ENCODE assay signal across 9 mouse cellular contexts in the genomic region with DNA sequence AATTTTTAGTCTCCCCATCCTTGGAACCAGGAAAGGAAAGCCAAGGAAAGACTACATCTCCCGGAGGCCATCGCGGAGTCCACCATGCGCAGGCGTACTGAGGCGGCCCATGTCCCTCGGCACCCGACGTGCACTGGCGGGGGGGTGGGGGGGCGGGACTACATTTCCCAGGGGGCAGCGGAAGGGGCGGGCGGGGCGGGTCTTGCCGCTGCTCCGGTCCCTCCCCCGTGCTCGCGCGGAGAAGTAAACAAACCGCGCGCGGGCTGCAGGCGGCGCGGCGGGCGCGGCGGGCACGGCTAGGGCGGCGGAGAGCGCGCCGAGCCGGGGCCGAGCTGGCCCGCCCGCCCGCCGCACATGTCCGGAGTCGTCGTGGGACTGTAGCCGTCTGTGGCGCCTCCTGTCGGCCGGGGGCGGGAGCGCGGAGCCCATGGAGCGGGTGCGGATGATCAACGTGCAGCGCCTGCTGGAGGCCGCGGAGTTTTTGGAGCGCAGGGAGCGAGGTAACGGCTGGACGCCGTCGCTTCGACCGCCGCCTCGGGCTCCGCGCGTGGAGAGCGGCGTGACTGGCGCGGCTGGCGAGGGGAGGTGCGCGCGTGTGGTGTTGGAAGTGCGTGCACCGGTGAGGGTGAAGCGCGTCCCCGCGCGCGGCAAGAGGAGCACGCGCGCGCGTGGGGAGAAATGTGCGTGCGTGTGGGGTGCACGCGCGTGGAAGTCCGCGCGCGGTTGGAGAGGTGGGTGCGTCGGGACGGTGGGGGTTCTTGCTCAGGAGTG. TPM values are rescaled to one million over a fixed set of nuclear protein-coding genes. Genes with fewer than 3 reads are reported as not detected.
DNase-seq lines count a peak whose midpoint lies in the region; ATAC-seq lines count a peak whose summit lies in the region.
"Had no signal": no experiment of that assay in that cellular context is flagged by ENCODE, and none has a peak within 500 bp of the region (broad histone marks: within the 10 kb centered on the region; RNA-seq: fewer than 3 reads in every experiment).

No protein-coding gene starts in this region.

- H3K4me3 ChIP-seq in forebrain, embryonic 11.5 days (ENCODE audit: low read depth, low read length) = peak overlapping the region; percentile 62
- peak overlapping the region; percentile 80 for H3K4me3 ChIP-seq in heart, embryonic 16.5 days (ENCODE audit: low read length)
- peak overlapping the region; percentile 95 for H3K4me3 ChIP-seq in liver, embryonic 15.5 days (replicated peaks)
- H3K4me3 ChIP-seq in neural tube, embryonic 11.5 days (ENCODE audit: low read depth, low read length) = peak overlapping the region; percentile 74
- peak overlapping the region; percentile 94 for H3K4me3 ChIP-seq in stomach, embryonic 16.5 days (replicated peaks; ENCODE audit: low read length)

- WGBS in forebrain, embryonic 11.5 days = under 1% methylated on average over 104 of the region's 106 CpGs
- WGBS in heart, embryonic 16.5 days = under 1% methylated on average over 85 of the region's 106 CpGs
- under 1% methylated on average over 90 of the region's 106 CpGs for WGBS in liver, embryonic 15.5 days (ENCODE audit: insufficient replicate concordance)
- under 1% methylated on average over 88 of the region's 106 CpGs for WGBS in neural tube, embryonic 11.5 days
- under 1% methylated on average over 106 of the region's 106 CpGs for WGBS in stomach, embryonic 16.5 days

- peak overlapping the region; percentile 99 for H3K4me2 ChIP-seq in forebrain, embryonic 11.5 days (ENCODE audit: low read depth, low read length, severe bottlenecking)
- peak overlapping the region; percentile 99 for H3K4me2 ChIP-seq in heart, embryonic 16.5 days (ENCODE audit: low read depth, low read length)
- peak overlapping the region; percentile 100 for H3K4me2 ChIP-seq in liver, embryonic 15.5 days
- peak overlapping the region; percentile 99 for H3K4me2 ChIP-seq in neural tube, embryonic 11.5 days (ENCODE audit: low read depth)
- H3K4me2 ChIP-seq in stomach, embryonic 16.5 days (ENCODE audit: low read depth, low read length) = peak overlapping the region; percentile 93

- H3K4me1 ChIP-seq in forebrain, embryonic 11.5 days (replicated peaks; ENCODE audit: control insufficient read depth, insufficient read depth, low read length) = peaks cover 11% of the 10 kb centered on the region
- H3K4me1 ChIP-seq in heart, embryonic 16.5 days (ENCODE audit: control insufficient read depth, insufficient read depth, low read length) = peaks cover 14% of the 10 kb centered on the region
- H3K4me1 ChIP-seq in liver, embryonic 15.5 days (replicated peaks) = peaks cover 82% of the 10 kb centered on the region
- peaks cover 11% of the 10 kb centered on the region for H3K4me1 ChIP-seq in neural tube, embryonic 11.5 days (ENCODE audit: control insufficient read depth, insufficient read depth, low read length)
- H3K4me1 ChIP-seq in stomach, embryonic 16.5 days (ENCODE audit: control insufficient read depth, insufficient read depth, low read length) = peaks cover 25% of the 10 kb centered on the region

- H3K27me3 ChIP-seq in forebrain, embryonic 11.5 days (ENCODE audit: control insufficient read depth, insufficient read depth, low read length) = no peaks in the 10 kb centered on the region
- H3K27me3 ChIP-seq in heart, embryonic 16.5 days (ENCODE audit: control insufficient read depth, insufficient read depth, low read length) = no peaks in the 10 kb centered on the region
- H3K27me3 ChIP-seq in liver, embryonic 15.5 days = no peaks in the 10 kb centered on the region
- no peaks in the 10 kb centered on the region for H3K27me3 ChIP-seq in neural tube, embryonic 11.5 days (ENCODE audit: control insufficient read depth, insufficient read depth, low read length)
- no peaks in the 10 kb centered on the region for H3K27me3 ChIP-seq in stomach, embryonic 16.5 days (ENCODE audit: control insufficient read depth, insufficient read depth, low read length)

- peak overlapping the region; percentile 70 for H3K9ac ChIP-seq in forebrain, embryonic 11.5 days (ENCODE audit: low read length)
- H3K9ac ChIP-seq in heart, embryonic 16.5 days (ENCODE audit: low read length) = peak overlapping the region; percentile 81
- H3K9ac ChIP-seq in liver, embryonic 15.5 days = peak overlapping the region; percentile 90
- peak overlapping the region; percentile 68 for H3K9ac ChIP-seq in neural tube, embryonic 11.5 days (ENCODE audit: low read length)
- peak overlapping the region; percentile 86 for H3K9ac ChIP-seq in stomach, embryonic 16.5 days (ENCODE audit: low read length)

- peaks cover 2% of the 10 kb centered on the region; the same call in 1 of the 2 replicates for H3K36me3 ChIP-seq in forebrain, embryonic 11.5 days (ENCODE audit: control insufficient read depth, insufficient read depth, low read length)
- H3K36me3 ChIP-seq in heart, embryonic 16.5 days (ENCODE audit: control insufficient read depth, insufficient read depth) = peaks cover 16% of the 10 kb centered on the region
- H3K36me3 ChIP-seq in liver, embryonic 15.5 days (replicated peaks) = peaks cover 25% of the 10 kb centered on the region
- no peaks in the 10 kb centered on the region for H3K36me3 ChIP-seq in neural tube, embryonic 11.5 days (ENCODE audit: control insufficient read depth, insufficient read depth, low read length)
- H3K36me3 ChIP-seq in stomach, embryonic 16.5 days (ENCODE audit: control insufficient read depth, insufficient read depth, low read length) = peaks cover 11% of the 10 kb centered on the region; the same call in 1 of the 2 replicates

- peak; percentile 82 to 87 for DNase-seq in CD8-positive naive resting alpha-beta T cell, adult 2 months (ENCODE audit: low read depth in 2 of 2, low spot score in 2 of 2)
- peak; percentile 84 for DNase-seq in c-Kit-negative CD71-positive TER-119-positive erythroid progenitor cells, embryonic 14.5 days (ENCODE audit: low read depth, low spot score)
- peak; percentile 97 for DNase-seq in forebrain, embryonic 11.5 days (ENCODE audit: low spot score)
- peak; percentile 94 to 95 for DNase-seq in kidney, postnatal 36 days
- DNase-seq in neural tube, embryonic 11.5 days (ENCODE audit: low spot score) = peak; percentile 89

- peak; percentile 88 for ATAC-seq in forebrain, embryonic 11.5 days (replicated peaks; ENCODE audit: low FRiP score)
- ATAC-seq in heart, embryonic 16.5 days (replicated peaks; ENCODE audit: extremely low read depth, insufficient read depth, low FRiP score) = peak; percentile 81
- ATAC-seq in liver, embryonic 15.5 days (ENCODE audit: insufficient read depth) = peak; percentile 84
- peak; percentile 82 for ATAC-seq in neural tube, embryonic 11.5 days (ENCODE audit: insufficient read depth, low FRiP score, low TSS enrichment)
- ATAC-seq in stomach, embryonic 16.5 days (ENCODE audit: insufficient read depth, low FRiP score) = peak; percentile 87

- no peaks in the 10 kb centered on the region for H3K9me3 ChIP-seq in forebrain, embryonic 11.5 days (ENCODE audit: control insufficient read depth, low read length)
- no peaks in the 10 kb centered on the region for H3K9me3 ChIP-seq in heart, embryonic 16.5 days (replicated peaks; ENCODE audit: control insufficient read depth, low read length)
- no peaks in the 10 kb centered on the region for H3K9me3 ChIP-seq in liver, embryonic 15.5 days (replicated peaks)
- no peaks in the 10 kb centered on the region for H3K9me3 ChIP-seq in neural tube, embryonic 11.5 days (ENCODE audit: control insufficient read depth, low read length)
- no peaks in the 10 kb centered on the region for H3K9me3 ChIP-seq in stomach, embryonic 16.5 days (replicated peaks; ENCODE audit: control insufficient read depth, low read length)

- peak overlapping the region; percentile 43; the same call in 1 of the 2 replicates for H3K27ac ChIP-seq in forebrain, embryonic 11.5 days (ENCODE audit: low read depth, low read length)
- H3K27ac ChIP-seq in heart, embryonic 16.5 days (ENCODE audit: low read length) = peak overlapping the region; percentile 74
- H3K27ac ChIP-seq in liver, embryonic 15.5 days (replicated peaks) = peak overlapping the region; percentile 87
- H3K27ac ChIP-seq in neural tube, embryonic 11.5 days (ENCODE audit: low read depth, low read length) = no peak overlapping the region
- H3K27ac ChIP-seq in stomach, embryonic 16.5 days (ENCODE audit: low read length) = peak overlapping the region; percentile 81

RNA-seq across cellular contexts. Expression of gene Mxi1, which starts 19.1 kb away (rescaled TPM):
- 49.8 TPM in 2 replicates for polyA plus RNA-seq in forebrain, embryonic 11.5 days (2014; fragmentation: Nextera tagmentation; extraction: Ambion mirVana)
- polyA plus RNA-seq in heart, embryonic 16.5 days (2015; fragmentation: Nextera tagmentation; extraction: Ambion mirVana) = 28.7 and 40.7 TPM in 2 replicates
- polyA plus RNA-seq in liver, embryonic 15.5 days (2015; fragmentation: Nextera tagmentation; extraction: Ambion mirVana) = 34.8 and 38.3 TPM in 2 replicates
- polyA plus RNA-seq in neural tube, embryonic 11.5 days (2014; fragmentation: Nextera tagmentation; extraction: Ambion mirVana) = 56.4 and 58.4 TPM in 2 replicates
- 15.8 and 15.9 TPM in 2 replicates for polyA plus RNA-seq in stomach, embryonic 16.5 days (2015; fragmentation: Nextera tagmentation; extraction: Ambion mirVana)

RNA-seq across cellular contexts. Expression of gene Gm10197, which starts 42.2 kb away (rescaled TPM):
- polyA plus RNA-seq in forebrain, embryonic 11.5 days (2014; fragmentation: Nextera tagmentation; extraction: Ambion mirVana) = not detected in 2 replicates
- 3.5 TPM in 1 of 2 replicates, not detected in the other for polyA plus RNA-seq in heart, embryonic 16.5 days (2015; fragmentation: Nextera tagmentation; extraction: Ambion mirVana)
- not detected in 2 replicates for polyA plus RNA-seq in liver, embryonic 15.5 days (2015; fragmentation: Nextera tagmentation; extraction: Ambion mirVana)
- polyA plus RNA-seq in neural tube, embryonic 11.5 days (2014; fragmentation: Nextera tagmentation; extraction: Ambion mirVana) = 7.2 TPM in 1 of 2 replicates, not detected in the other
- polyA plus RNA-seq in stomach, embryonic 16.5 days (2015; fragmentation: Nextera tagmentation; extraction: Ambion mirVana) = not detected in 2 replicates
- polyA plus RNA-seq: gonadal fat pad, adult 2 months had no signal
